Mouse (Mus musculus) cortical plate, adult 2 months (tissue): Measurements from ENCODE around the gene Eif2ak4. TPM values are rescaled to one million over a fixed set of nuclear protein-coding genes. Genes with fewer than 3 reads are reported as not detected.

Source experiments
- H3K27ac ChIP-seq: fragments of 200-500 bp; 2 replicates; pipeline ENCODE4 v1.5.1; 2012; ENCODE audit warnings: low read length, control low read depth, inconsistent platforms; ENCODE audit not compliant: insufficient read depth
- H3K4me1 ChIP-seq: fragments of 200-500 bp; 2 replicates; pipeline ENCODE4 v1.6.1; 2011; ENCODE audit warnings: low read length; ENCODE audit not compliant: control insufficient read depth, insufficient read depth
- H3K4me3 ChIP-seq: fragments of 200-500 bp; 2 replicates; pipeline ENCODE4 v1.5.1; 2011; ENCODE audit warnings: mild to moderate bottlenecking, low read length, control low read depth; ENCODE audit not compliant: insufficient read depth
- CTCF ChIP-seq: fragments of 200-500 bp; IDR thresholded peaks from 2 replicates; pipeline ENCODE4 v1.5.1; 2011; ENCODE audit warnings: mild to moderate bottlenecking, control low read depth, low read length; ENCODE audit not compliant: insufficient read depth; ENCODE audit errors: extremely low read depth
- POLR2A ChIP-seq: fragments of 200-500 bp; IDR thresholded peaks from 2 replicates; pipeline ENCODE4 v1.6.1; 2011; ENCODE audit warnings: mild to moderate bottlenecking, low read length, control low read depth; ENCODE audit not compliant: insufficient read depth; ENCODE audit errors: extremely low read depth
- polyA plus RNA-seq: library from polyadenylated mRNA; depleted of rRNA; stranded (reverse); fragments of >200 nt; gene quantifications from 2 replicates; pipeline ENCODE4 v1.2.3, GENCODE M21; 2012

Eif2ak4 gene
- polyA plus RNA-seq, 1 experiment = 18.7 TPM

DNA sequence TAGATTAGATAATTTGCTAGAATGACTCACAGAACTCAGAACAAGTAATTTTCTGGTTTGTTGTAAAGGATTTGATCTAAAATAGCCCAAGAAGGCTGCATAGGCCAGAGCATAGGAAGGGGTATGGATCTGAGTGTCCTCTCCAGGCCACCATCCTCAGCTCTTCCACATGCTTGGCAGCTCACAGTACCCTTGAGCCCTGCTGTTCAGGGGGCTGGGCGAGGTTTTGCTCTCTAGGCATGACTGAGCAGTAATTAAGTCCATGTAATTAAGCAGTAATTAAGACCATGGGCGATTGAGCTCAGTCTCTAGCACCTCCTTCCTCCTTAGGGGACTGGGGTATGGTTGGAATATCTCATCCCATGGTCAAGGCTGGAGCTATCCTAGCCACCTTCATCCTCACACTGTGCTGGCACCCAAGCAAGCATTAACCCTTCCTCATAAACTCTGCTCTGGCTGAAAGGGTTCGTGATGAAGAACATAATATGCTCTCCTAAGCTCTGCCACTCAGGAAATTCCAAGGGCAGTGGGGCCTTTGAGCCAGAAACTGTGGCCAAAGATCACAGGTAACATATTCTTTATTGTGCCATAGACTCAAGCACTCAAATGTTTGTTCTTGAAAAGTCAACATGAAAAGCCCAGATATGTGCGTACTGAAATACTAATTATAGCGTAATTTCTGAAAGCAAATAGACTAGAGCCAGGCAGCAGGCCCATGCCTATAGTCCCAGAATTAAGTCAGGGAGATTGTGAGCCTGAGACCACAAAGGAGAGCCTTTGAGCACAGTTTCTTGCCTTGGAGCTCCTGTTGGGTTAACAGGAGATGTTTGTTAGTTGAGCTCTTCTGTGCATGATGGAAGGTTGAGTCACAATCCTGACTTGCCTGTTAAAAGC, 13.7 kb downstream of the Eif2ak4 start:
- H3K27ac ChIP-seq = no peak overlapping the region
- TF ChIP-seq CTCF = no peak
- no peak for TF ChIP-seq POLR2A
- H3K4me3 ChIP-seq = no peak overlapping the region
- H3K4me1 ChIP-seq = no peaks in the 10 kb centered on the region

DNA sequence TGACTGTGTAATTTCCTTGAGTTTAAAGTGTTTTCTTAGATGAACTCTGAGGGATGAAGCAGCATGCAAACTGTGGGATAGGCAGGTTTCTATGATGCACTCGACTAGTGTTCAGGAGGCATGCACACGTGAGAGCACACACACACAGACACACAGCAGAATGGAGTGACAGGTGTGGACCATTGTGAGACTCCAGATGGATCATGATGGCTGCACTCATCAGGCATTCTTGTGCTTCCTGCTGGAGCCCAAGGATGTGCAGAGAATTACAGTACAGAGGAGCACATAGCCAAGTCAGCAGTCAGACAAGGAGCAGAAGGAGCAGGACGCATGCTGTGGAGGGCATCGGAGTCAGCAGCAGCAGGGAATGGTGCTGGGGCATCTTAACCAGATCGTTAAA, 15.9 kb downstream of the Eif2ak4 start:
- Histone ChIP-seq H3K27ac (no peak overlapping the region), H3K4me3 (no peak overlapping the region), H3K4me1 (no peaks in the 10 kb centered on the region)
- TF ChIP-seq POLR2A (no peak), CTCF (no peak)

DNA sequence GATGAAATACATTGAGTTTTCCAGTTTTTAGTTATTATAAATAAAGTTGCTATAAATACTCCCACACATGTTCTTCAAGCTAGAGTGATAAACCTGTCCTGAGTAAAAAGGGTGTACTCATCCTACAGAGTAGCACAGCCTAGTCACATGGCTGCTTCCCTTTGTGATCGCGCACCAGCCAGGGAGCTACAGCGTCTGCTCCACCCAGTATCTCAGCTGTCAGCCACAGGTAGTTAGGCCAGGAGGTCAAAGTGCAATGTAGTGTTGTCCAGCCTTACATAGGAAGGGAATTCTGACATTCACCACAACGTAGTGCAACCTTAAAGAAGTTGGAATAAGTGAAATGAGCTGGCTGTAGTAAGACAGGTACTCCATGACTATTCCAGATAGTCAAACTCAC, 17.1 kb downstream of the Eif2ak4 start:
- H3K27ac ChIP-seq = no peak overlapping the region
- no peaks in the 10 kb centered on the region for H3K4me1 ChIP-seq
- no peak for TF ChIP-seq CTCF
- TF ChIP-seq POLR2A = no peak
- H3K4me3 ChIP-seq = no peak overlapping the region

DNA sequence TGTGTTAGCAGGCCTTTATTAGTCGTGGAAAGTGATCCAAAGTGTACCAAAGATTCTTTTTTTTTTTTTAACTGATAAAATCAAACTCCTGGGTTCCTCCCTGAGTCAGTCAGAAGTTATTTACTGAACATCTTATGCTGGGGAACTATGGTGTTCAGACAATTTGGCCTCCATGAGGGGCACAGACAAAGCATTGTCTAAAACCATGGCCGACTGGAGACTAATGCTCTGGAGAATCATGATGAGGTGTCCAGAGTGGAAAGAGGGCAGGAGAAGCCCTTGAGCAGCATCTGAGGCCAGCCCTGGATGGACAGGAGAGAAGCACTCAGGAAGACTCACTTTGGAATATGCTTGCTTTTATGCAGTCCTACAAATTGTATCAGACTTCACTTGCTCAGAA, 18.4 kb downstream of the Eif2ak4 start:
- Histone ChIP-seq H3K27ac (no peak overlapping the region), H3K4me1 (no peaks in the 10 kb centered on the region), H3K4me3 (no peak overlapping the region)
- no peak for TF ChIP-seq CTCF
- no peak for TF ChIP-seq POLR2A

DNA sequence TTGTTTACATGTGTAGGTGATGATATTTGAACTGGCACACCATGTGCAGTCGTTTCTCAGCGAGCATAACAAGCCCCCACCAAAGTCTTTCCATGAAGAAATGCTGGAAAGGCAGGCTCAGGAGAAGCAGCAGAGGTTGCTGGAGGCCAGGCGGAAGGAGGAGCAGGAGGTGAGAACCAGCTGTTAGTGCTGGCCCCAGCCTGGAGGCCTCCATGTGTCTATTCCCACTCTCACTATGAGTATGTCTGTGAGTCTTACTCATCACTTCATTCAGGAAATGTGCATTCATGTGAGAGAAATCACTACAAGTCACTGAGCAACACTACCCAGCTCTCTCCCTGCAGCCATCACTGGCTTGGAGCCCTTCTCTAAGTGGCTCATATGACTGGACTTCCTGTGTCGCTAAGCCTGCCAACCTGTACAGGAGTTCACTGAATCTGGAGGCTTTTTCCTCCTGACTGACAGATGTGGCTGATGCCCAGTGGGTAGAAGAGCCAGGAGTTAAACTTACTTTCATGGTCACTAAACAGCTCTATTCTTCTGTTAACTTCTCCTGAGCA, 20.0 kb downstream of the Eif2ak4 start:
- TF ChIP-seq CTCF = no peak
- no peak for TF ChIP-seq POLR2A
- Histone ChIP-seq H3K4me3 (no peak overlapping the region), H3K4me1 (no peaks in the 10 kb centered on the region), H3K27ac (no peak overlapping the region)

DNA sequence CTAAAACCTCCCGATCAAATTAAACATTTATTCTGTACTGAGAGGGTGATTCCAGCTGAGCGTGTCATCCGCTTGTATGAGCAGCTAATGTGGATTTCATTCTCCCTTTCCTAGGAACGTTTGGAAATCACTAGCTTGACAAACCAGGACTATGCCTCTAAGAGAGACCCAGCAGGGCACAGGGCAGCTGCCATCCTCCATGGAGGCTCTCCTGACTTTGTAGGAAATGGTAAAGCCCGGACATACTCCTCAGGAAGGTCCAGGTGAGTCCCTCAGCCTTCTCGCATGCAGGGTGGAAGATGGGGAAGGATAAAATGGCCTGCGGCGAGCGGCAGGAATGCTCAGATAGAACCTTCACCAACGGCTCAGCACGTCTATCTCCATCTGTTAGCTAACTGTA, 24.4 kb downstream of the Eif2ak4 start:
- Histone ChIP-seq H3K4me3 (no peak overlapping the region), H3K27ac (no peak overlapping the region), H3K4me1 (no peaks in the 10 kb centered on the region)
- no peak for TF ChIP-seq CTCF
- no peak for TF ChIP-seq POLR2A

DNA sequence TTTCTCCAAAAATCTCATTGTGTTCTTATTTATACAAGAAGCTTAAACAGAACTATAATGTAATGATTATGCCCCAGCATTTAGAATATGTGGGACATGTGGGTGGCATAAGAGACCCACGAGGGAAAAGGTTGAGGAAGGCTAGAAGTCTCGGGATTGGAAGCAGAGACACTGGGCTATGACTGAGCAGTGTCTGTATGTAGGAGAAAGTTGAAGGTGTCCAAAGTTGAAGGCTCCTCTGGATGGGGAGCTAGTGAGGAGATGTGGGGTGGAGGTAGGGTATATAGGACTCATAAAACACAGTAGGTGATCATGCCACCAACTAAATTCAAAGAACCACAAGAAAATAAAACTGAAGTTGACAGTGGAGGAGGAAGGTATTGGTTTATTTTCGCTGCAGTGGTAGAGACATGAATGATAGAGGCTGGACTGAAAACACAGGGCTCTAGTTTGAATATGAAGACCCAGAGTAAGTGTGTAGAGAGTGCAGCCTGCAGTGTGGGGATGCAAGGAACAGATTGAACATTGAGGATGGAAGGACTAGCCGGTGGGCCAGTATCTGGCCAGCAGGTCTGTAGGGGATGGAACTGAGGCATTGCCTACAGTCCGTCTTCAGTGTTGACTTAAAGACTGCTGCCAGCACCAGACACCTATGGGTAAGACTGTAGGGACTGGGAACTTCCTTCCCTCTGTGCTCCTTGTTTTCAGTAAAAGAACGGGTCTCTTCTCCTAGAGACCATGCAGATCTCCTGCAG, 27.4 kb downstream of the Eif2ak4 start:
- Histone ChIP-seq H3K4me3 (no peak overlapping the region), H3K4me1 (no peaks in the 10 kb centered on the region)
- TF ChIP-seq CTCF (no peak), POLR2A (no peak)

DNA sequence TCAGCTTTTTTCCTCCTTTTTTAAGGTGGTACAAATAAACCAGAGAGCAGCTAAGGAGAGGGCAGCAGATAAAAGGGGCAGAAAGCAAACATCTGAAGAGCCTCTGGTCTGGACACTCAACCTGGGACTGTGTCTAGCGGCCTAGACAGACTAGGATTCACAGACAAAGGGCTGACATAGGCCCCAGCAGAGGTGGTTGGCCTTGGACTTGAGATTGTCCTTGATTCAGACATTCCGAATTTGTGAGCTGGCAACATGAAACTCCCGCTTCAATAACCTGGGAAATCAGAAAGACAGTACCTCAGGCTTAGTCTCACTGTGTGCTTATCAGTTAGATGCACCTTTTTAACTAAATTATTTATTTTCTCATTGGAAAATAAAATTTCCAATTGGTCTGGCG, 29.7 kb downstream of the Eif2ak4 start:
- H3K27ac ChIP-seq = no peak overlapping the region
- H3K4me1 ChIP-seq = no peaks in the 10 kb centered on the region
- TF ChIP-seq CTCF (no peak), POLR2A (no peak)

More for the DNA sequence above, 27.4 kb downstream of the Eif2ak4 start:
- H3K27ac ChIP-seq = no peak overlapping the region

DNA sequence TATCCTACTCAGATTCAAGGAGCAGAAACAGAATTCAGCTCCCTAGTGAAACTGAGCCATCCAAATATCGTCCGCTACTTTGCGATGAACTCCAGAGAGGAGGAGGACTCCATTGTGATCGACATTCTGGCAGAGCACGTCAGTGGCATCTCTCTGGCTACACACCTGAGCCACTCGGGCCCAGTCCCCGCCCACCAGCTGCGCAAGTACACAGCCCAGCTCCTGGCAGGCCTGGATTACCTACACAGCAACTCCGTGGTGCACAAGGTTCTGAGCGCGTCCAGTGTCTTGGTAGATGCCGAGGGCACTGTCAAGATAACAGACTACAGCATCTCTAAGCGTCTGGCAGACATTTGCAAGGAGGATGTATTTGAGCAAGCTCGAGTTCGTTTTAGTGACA, 33.5 kb downstream of the Eif2ak4 start:
- H3K27ac ChIP-seq = no peak overlapping the region
- no peak overlapping the region for H3K4me3 ChIP-seq
- TF ChIP-seq CTCF = no peak
- no peak for TF ChIP-seq POLR2A
- no peaks in the 10 kb centered on the region for H3K4me1 ChIP-seq

More for the DNA sequence above, 29.7 kb downstream of the Eif2ak4 start:
- H3K4me3 ChIP-seq = no peak overlapping the region
